Mouse (Mus musculus) heart, embryonic 14.5 days (tissue): ENCODE data around the gene Hnf1b. TPM values are rescaled to one million over a fixed set of nuclear protein-coding genes. Genes with fewer than 3 reads are reported as not detected.

Source experiments
- ATAC-seq: fragments of 200-750 bp; cut with Nextera tagmentation; 2 replicates; pipeline ENCODE4 v1.8.0; 2017; ENCODE audit warnings: low read depth, moderate TSS enrichment; ENCODE audit not compliant: insufficient number of reproducible peaks, insufficient read depth, low FRiP score
- H3K27ac ChIP-seq, 2 experiments: fragments of 200-500 bp in 1 of 2; fragments of 300-500 bp in 1 of 2; sonication (generic) in 1 of 2; replicated peaks in 1 of 2; 2 replicates each; pipeline ENCODE4 v1.5.1; 2012 to 2014; ENCODE audit warnings: low read depth in 2 of 2, low read length in 2 of 2, control low read depth in 1 of 2, mild to moderate bottlenecking in 1 of 2, mixed read lengths in 1 of 2; ENCODE audit not compliant: control insufficient read depth in 1 of 2, insufficient read depth in 1 of 2
- H3K27me3 ChIP-seq: fragments of 300-500 bp; sonication (generic); 2 replicates; pipeline ENCODE4 v1.6.1; 2014; ENCODE audit warnings: mild to moderate bottlenecking, low read length, control low read depth; ENCODE audit not compliant: control insufficient read depth, insufficient read depth
- H3K36me3 ChIP-seq: fragments of 300-500 bp; sonication (generic); 2 replicates; pipeline ENCODE4 v1.6.1; 2014; ENCODE audit warnings: mild to moderate bottlenecking, control low read depth, low read length, mixed read lengths; ENCODE audit not compliant: control insufficient read depth, insufficient read depth
- H3K4me1 ChIP-seq, 2 experiments: fragments of 200-500 bp in 1 of 2; fragments of 300-500 bp in 1 of 2; sonication (generic) in 1 of 2; 2 replicates each; pipeline ENCODE4 v1.6.1; 2012 to 2014; ENCODE audit warnings: low read length in 2 of 2, control low read depth in 1 of 2, mixed read lengths in 1 of 2; ENCODE audit not compliant: control insufficient read depth in 2 of 2, insufficient read depth in 2 of 2
- H3K4me2 ChIP-seq: fragments of 300-500 bp; sonication (generic); 2 replicates; pipeline ENCODE4 v1.6.1; 2014; ENCODE audit warnings: mild to moderate bottlenecking, low read length
- H3K4me3 ChIP-seq, 2 experiments: fragments of 200-500 bp in 1 of 2; fragments of 300-500 bp in 1 of 2; sonication (generic) in 1 of 2; 2 replicates each; pipeline ENCODE4 v1.5.1; 2012 to 2014; ENCODE audit warnings: low read length in 2 of 2, mild to moderate bottlenecking in 2 of 2, control low read depth in 1 of 2, low read depth in 1 of 2, moderate library complexity in 1 of 2; ENCODE audit not compliant: control insufficient read depth in 1 of 2, insufficient read depth in 1 of 2
- H3K9ac ChIP-seq: fragments of 300-500 bp; sonication (generic); 2 replicates; pipeline ENCODE4 v1.6.1; 2014; ENCODE audit warnings: mild to moderate bottlenecking, low read length
- H3K9me3 ChIP-seq: fragments of 300-500 bp; sonication (generic); 2 replicates; pipeline ENCODE4 v1.6.1; 2016; ENCODE audit warnings: low read length, control low read depth; ENCODE audit not compliant: control insufficient read depth
- WGBS: fragments of 180-500 bp; shearing (Covaris S2); extraction: QIAGEN DNeasy Blood & Tissue Kit; methylation state at CpG from one replicate; pipeline ENCODE4 v1.1.7; 2014; 5-methylcytosine and 5-hydroxymethylcytosine counted together
- polyA plus RNA-seq: library from polyadenylated mRNA; unstranded; fragments of >200 nt; fragmentation: Nextera tagmentation; extraction: Ambion mirVana; gene quantifications from 2 replicates; pipeline ENCODE4 v1.2.1, GENCODE M21; 2014

Gene Hnf1b
- polyA plus RNA-seq, 1 experiment from 2014 or later, result 0.11 TPM

- H3K27me3 ChIP-seq, result no peaks in the 10 kb centered on the region
- no peaks in the 10 kb centered on the region for H3K36me3 ChIP-seq
- H3K9me3 ChIP-seq, result no peaks in the 10 kb centered on the region
- no peak for ATAC-seq
- no peak overlapping the region for H3K4me2 ChIP-seq
- no peak overlapping the region for H3K4me3 ChIP-seq
- H3K27ac ChIP-seq, result no peak overlapping the region
- H3K9ac ChIP-seq, result no peak overlapping the region
- 60% methylated on average over 2 of the region's 2 CpGs for WGBS
- H3K4me1 ChIP-seq, result no peaks in the 10 kb centered on the region
Measured at GRCm38 (mm10) chr11:83922600-83922999, 72.7 kb downstream of the Hnf1b start.

- H3K4me2 ChIP-seq, result no peak overlapping the region
- H3K36me3 ChIP-seq, result no peaks in the 10 kb centered on the region
- no peak overlapping the region for H3K9ac ChIP-seq
- no peaks in the 10 kb centered on the region for H3K4me1 ChIP-seq
- H3K4me3 ChIP-seq, result no peak overlapping the region
- 57% methylated on average over 3 of the region's 3 CpGs for WGBS
- H3K27me3 ChIP-seq, result peaks cover 3% of the 10 kb centered on the region; the same call in 1 of the 2 replicates
- no peak overlapping the region for H3K27ac ChIP-seq
- no peak for ATAC-seq
- H3K9me3 ChIP-seq, result no peaks in the 10 kb centered on the region
Measured at GRCm38 (mm10) chr11:83927097-83927496, 77.2 kb downstream of the Hnf1b start.

GRCm38 (mm10) chr11:83932506-83933106, 82.7 kb downstream of the Hnf1b start:
- H3K4me3 ChIP-seq, result no peak overlapping the region
- no peak overlapping the region for H3K27ac ChIP-seq
- ATAC-seq, result no peak
- H3K4me2 ChIP-seq, result no peak overlapping the region
- peaks cover 8% of the 10 kb centered on the region for H3K27me3 ChIP-seq
- H3K36me3 ChIP-seq, result no peaks in the 10 kb centered on the region
- 71% methylated on average over 10 of the region's 10 CpGs for WGBS
- no peaks in the 10 kb centered on the region for H3K9me3 ChIP-seq
- H3K4me1 ChIP-seq, result no peaks in the 10 kb centered on the region; a peak in 1 of 4 replicates
- H3K9ac ChIP-seq, result no peak overlapping the region

GRCm38 (mm10) chr11:83933376-83933775, 83.5 kb downstream of the Hnf1b start:
- H3K4me2 ChIP-seq, result no peak overlapping the region
- no peaks in the 10 kb centered on the region; a peak in 1 of 4 replicates for H3K4me1 ChIP-seq
- no peak overlapping the region for H3K9ac ChIP-seq
- H3K27me3 ChIP-seq, result peaks cover 8% of the 10 kb centered on the region
- no peak overlapping the region for H3K27ac ChIP-seq
- no peaks in the 10 kb centered on the region for H3K9me3 ChIP-seq
- no peaks in the 10 kb centered on the region for H3K36me3 ChIP-seq
- 73% methylated on average over 4 of the region's 4 CpGs for WGBS
- no peak overlapping the region for H3K4me3 ChIP-seq
- ATAC-seq, result no peak

GRCm38 (mm10) chr11:83935986-83936665, 86.3 kb downstream of the Hnf1b start:
- Histone ChIP-seq H3K4me3 (no peak overlapping the region), H3K27me3 (peaks cover 19% of the 10 kb centered on the region), H3K36me3 (no peaks in the 10 kb centered on the region), H3K9me3 (no peaks in the 10 kb centered on the region), H3K4me2 (no peak overlapping the region), H3K4me1 (no peaks in the 10 kb centered on the region; a peak in 1 of 4 replicates), H3K9ac (no peak overlapping the region), H3K27ac (no peak overlapping the region)
- 19% methylated on average over 7 of the region's 7 CpGs for WGBS
- no peak for ATAC-seq

DNA sequence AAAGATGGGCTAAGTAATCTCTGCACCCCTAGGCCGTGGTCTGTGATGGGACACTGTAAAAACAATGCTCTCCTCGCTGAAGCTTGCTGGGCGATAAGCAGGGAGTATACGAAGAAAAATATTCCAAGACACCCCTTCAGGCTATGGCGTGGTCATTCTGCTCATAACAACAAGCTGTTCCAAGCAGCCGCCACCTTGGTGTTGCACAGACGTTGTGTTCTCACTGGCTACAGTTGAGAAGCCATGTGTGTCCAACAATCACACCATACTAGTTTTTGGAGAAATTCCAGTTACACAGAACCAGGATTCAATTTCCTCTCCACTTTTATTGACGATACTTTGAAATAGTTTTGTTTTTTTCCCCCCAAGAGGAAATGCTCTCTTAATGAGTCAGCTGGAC, 88.7 kb downstream of the Hnf1b start:
- H3K36me3 ChIP-seq, result peaks cover 4% of the 10 kb centered on the region
- peaks cover 2 to 11% of the 10 kb centered on the region in 2 experiments; a peak in 3 of 4 replicates for H3K4me1 ChIP-seq
- H3K9ac ChIP-seq, result no peak overlapping the region
- H3K27ac ChIP-seq, result no peak overlapping the region
- no peaks in the 10 kb centered on the region for H3K9me3 ChIP-seq
- H3K4me2 ChIP-seq, result no peak overlapping the region
- no peak for ATAC-seq
- H3K27me3 ChIP-seq, result peaks cover 19% of the 10 kb centered on the region; the same call in 1 of the 2 replicates
- no peak overlapping the region for H3K4me3 ChIP-seq
- WGBS, result 69% methylated on average over 8 of the region's 8 CpGs

GRCm38 (mm10) chr11:83941950-83942840, 92.3 kb downstream of the Hnf1b start, which contains the start of gene Ddx52:
TSS of gene Ddx52 (plus strand) at chr11:83942062.
- WGBS, result 1% methylated on average over 43 of the region's 49 CpGs
- H3K4me2 ChIP-seq, result peak within 1 kb of the TSS; percentile 88
- H3K9ac ChIP-seq, result peak within 1 kb of the TSS; percentile 95
- no peaks in the 10 kb centered on the region for H3K9me3 ChIP-seq
- peaks cover 40% of the 10 kb centered on the region for H3K36me3 ChIP-seq
- peak within 1 kb of the TSS; percentile 92 to 97 for H3K4me3 ChIP-seq
- ATAC-seq, result peak; percentile 81; the same call in 1 of the 2 replicates
- peaks cover 2 to 11% of the 10 kb centered on the region in 2 experiments; a peak in 3 of 4 replicates for H3K4me1 ChIP-seq
- H3K27me3 ChIP-seq, result peaks cover 16% of the 10 kb centered on the region; the same call in 1 of the 2 replicates
- peak within 1 kb of the TSS; percentile 63 to 75 for H3K27ac ChIP-seq
